Mouse (Mus musculus) neutrophil, adult 5-6 weeks (primary cell): ENCODE measurements around the gene Slc41a2. TPM values are rescaled to one million over a fixed set of nuclear protein-coding genes. Genes with fewer than 3 reads are reported as not detected.
"Not testable (repeated sequence)": the region's sequence is repeated elsewhere in the genome, so short reads cannot be mapped to it uniquely, and the experiment has no call there.

Source experiments
- ATAC-seq: fragments of 151-379, 151-347 bp; 2 replicates; pipeline ENCODE4 v1.8.0; 2017; ENCODE audit warnings: mild to moderate bottlenecking, moderate TSS enrichment; ENCODE audit not compliant: insufficient number of reproducible peaks, poor library complexity, low FRiP score, severe bottlenecking; ENCODE audit errors: extremely low read depth
- total RNA-seq: library from RNA; stranded (forward); fragments of 200-1000 nt; gene quantifications from 2 replicates; pipeline ENCODE4 v1.2.3, GENCODE M21; 2017

The Slc41a2 gene
- total RNA-seq, 1 experiment from 2014 or later: 12.9 TPM

GRCm38 (mm10) chr10:83356416-83356815, 18.7 kb upstream of the Slc41a2 start:
- ATAC-seq: no peak

- 0 out of 2 replicates have a peak, but pooled peaks have one; percentile 23 for ATAC-seq
Measured at GRCm38 (mm10) chr10:83354333-83354719, 16.6 kb upstream of the Slc41a2 start.

GRCm38 (mm10) chr10:83353680-83354332, 16.1 kb upstream of the Slc41a2 start:
- no peak for ATAC-seq

- not testable (repeated sequence) for ATAC-seq
Measured at GRCm38 (mm10) chr10:83351779-83352178, 14.1 kb upstream of the Slc41a2 start.

GRCm38 (mm10) chr10:83350689-83351088, 13.0 kb upstream of the Slc41a2 start:
- ATAC-seq: no peak

- no peak for ATAC-seq
Measured at GRCm38 (mm10) chr10:83347494-83347893, 9.8 kb upstream of the Slc41a2 start.

GRCm38 (mm10) chr10:83346359-83346736, 8.7 kb upstream of the Slc41a2 start:
- no peak for ATAC-seq

- no peak for ATAC-seq
Measured at GRCm38 (mm10) chr10:83345693-83346358, 8.1 kb upstream of the Slc41a2 start.

GRCm38 (mm10) chr10:83343828-83344685, 6.4 kb upstream of the Slc41a2 start:
- ATAC-seq: no peak

GRCm38 (mm10) chr10:83343171-83343570, 5.5 kb upstream of the Slc41a2 start:
- ATAC-seq: no peak

GRCm38 (mm10) chr10:83341226-83341625, 3.5 kb upstream of the Slc41a2 start:
- ATAC-seq: no peak

- ATAC-seq: no peak
Measured at GRCm38 (mm10) chr10:83337971-83338598, 403 bp upstream of the Slc41a2 start.

- ATAC-seq: no peak
Measured at GRCm38 (mm10) chr10:83336336-83336735, 1.3 kb downstream of the Slc41a2 start.

- ATAC-seq: 0 out of 2 replicates have a peak, but pooled peaks have one; percentile 10
Measured at GRCm38 (mm10) chr10:83332581-83332980, 5.1 kb downstream of the Slc41a2 start.

- no peak for ATAC-seq
Measured at GRCm38 (mm10) chr10:83331811-83332210, 5.9 kb downstream of the Slc41a2 start.

- ATAC-seq: peak; percentile 82
Measured at GRCm38 (mm10) chr10:83330336-83330735, 7.3 kb downstream of the Slc41a2 start.

GRCm38 (mm10) chr10:83328791-83329190, 8.9 kb downstream of the Slc41a2 start:
- ATAC-seq: no peak

- no peak for ATAC-seq
Measured at GRCm38 (mm10) chr10:83326648-83327285, 10.9 kb downstream of the Slc41a2 start.

- no peak for ATAC-seq
Measured at GRCm38 (mm10) chr10:83325903-83326302, 11.8 kb downstream of the Slc41a2 start.
